Mouse (Mus musculus): ENCODE results near the gene Iqcf5. TPM values are rescaled to one million over a fixed set of nuclear protein-coding genes. Genes with fewer than 3 reads are reported as not detected.
"Not testable (repeated sequence)": the region's sequence is repeated elsewhere in the genome, so short reads cannot be mapped to it uniquely, and the experiment has no call there.

Gene Iqcf5
- polyA plus RNA-seq, 1 experiment from 2014 or later: not detected

DNA sequence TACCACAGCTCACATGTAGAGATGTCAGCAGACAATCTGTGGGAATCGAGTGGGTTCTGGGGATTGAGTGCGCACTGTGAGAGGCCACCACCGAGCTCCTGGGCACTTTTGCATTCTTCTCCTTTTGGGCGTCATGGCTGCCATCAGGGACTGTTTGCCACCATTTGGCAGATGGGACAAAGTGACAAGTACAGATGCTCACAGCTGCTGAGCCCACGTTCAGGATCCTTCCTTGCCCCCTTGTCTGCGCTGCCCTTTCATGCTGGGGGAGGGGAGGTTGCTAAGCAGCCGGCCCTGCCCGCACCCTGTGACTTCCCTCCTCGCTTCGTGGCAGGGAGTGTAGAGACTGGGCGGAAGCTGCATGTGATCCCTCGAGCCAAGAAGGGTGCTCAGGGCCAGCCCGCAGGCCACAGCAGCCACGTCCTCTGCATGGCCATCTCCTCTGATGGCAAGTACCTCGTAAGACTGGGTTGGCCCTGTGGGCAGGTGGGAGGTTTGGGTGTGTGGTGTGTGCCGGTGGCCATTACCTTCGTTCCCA lies 31.7 kb upstream of the Iqcf5 start:
- no peak for ATAC-seq (ENCODE audit: low FRiP score, low read depth)
- Histone ChIP-seq H3K4me2 (replicated peaks) (no peak overlapping the region), H3K4me1 (peaks cover 11% of the 10 kb centered on the region), H3K36me3 (peaks cover 53% of the 10 kb centered on the region), H3K4me3 (no peak overlapping the region), H3K9ac (replicated peaks) (no peak overlapping the region), H3K9me3 (no peaks in the 10 kb centered on the region), H3K27me3 (no peaks in the 10 kb centered on the region), H3K27ac (replicated peaks) (no peak overlapping the region)
- 89% methylated on average over 17 of the region's 17 CpGs for WGBS

DNA sequence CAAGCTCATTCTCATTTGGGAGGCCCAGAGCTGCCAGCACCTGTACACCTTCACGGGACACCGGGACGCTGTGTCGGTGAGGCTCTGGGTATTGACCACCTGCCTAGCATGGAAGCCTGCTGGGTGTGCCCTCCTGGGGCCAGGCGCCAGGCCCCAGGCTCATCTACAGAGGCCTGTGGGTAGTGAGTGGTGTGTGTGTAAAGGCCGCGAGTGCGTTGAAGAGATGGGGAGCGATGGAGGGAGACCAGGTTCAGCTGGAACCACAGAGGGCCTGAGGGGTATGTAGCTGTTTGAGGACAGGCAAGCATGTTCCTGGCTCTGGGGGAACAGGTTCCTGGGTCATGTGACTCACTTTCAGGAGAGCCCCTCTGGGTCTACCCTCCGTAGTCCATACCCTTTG lies 31.2 kb upstream of the Iqcf5 start:
- no peak for ATAC-seq (ENCODE audit: low FRiP score, low read depth)
- H3K4me1 ChIP-seq: peaks cover 6% of the 10 kb centered on the region
- no peak overlapping the region for H3K4me3 ChIP-seq
- peaks cover 53% of the 10 kb centered on the region for H3K36me3 ChIP-seq
- no peak overlapping the region for H3K9ac ChIP-seq (replicated peaks)
- H3K4me2 ChIP-seq (replicated peaks): no peak overlapping the region
- 93% methylated on average over 10 of the region's 10 CpGs for WGBS
- H3K9me3 ChIP-seq: no peaks in the 10 kb centered on the region
- H3K27me3 ChIP-seq: no peaks in the 10 kb centered on the region
- no peak overlapping the region for H3K27ac ChIP-seq (replicated peaks)

DNA sequence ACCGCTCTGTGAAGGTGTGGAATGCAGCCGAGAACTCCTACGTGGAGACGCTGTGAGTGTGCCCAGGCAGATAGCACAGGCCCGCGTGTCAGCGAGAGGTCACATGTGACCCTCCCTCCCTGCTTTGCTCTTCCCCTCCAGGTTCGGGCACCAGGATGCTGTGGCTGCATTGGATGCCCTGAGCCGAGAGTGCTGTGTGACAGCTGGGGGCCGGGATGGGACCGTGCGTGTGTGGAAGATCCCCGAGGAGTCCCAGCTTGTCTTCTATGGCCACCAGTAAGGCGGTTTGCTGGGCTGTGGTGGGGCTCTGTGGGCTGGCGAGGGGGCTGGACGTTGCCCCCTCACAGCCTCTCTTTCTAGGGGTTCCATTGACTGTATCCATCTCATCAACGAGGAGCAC lies 30.8 kb upstream of the Iqcf5 start:
- H3K27me3 ChIP-seq: no peaks in the 10 kb centered on the region
- H3K9ac ChIP-seq (replicated peaks): no peak overlapping the region
- H3K4me1 ChIP-seq: peaks cover 1% of the 10 kb centered on the region; the same call in 1 of the 2 replicates
- no peak overlapping the region for H3K27ac ChIP-seq (replicated peaks)
- no peak overlapping the region for H3K4me3 ChIP-seq
- no peak overlapping the region for H3K4me2 ChIP-seq (replicated peaks)
- H3K36me3 ChIP-seq: peaks cover 53% of the 10 kb centered on the region
- H3K9me3 ChIP-seq: no peaks in the 10 kb centered on the region
- 94% methylated on average over 17 of the region's 17 CpGs for WGBS
- ATAC-seq (ENCODE audit: low FRiP score, low read depth): no peak

DNA sequence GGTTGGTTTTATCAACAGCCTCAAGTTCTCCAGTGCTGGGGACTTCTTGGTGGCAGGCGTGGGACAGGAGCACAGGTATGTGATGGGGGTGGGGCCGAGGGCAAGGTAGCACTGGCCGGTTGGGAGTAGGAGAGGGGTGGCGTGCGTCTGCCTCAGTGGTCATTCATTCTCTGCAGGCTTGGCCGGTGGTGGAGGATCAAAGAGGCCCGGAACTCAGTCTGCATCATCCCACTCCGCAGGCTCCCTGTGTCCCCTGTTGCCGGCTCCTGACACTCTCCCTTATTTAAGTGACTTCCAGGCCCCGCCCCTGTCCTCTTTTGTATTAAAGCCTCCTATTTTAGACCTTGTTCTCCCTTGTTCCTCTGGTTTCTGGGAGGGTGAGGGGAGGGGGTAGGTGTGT lies 29.3 kb upstream of the Iqcf5 start:
- H3K4me1 ChIP-seq: no peaks in the 10 kb centered on the region
- no peak overlapping the region for H3K4me3 ChIP-seq
- no peak overlapping the region for H3K4me2 ChIP-seq (replicated peaks)
- no peak overlapping the region for H3K9ac ChIP-seq (replicated peaks)
- no peaks in the 10 kb centered on the region for H3K9me3 ChIP-seq
- H3K36me3 ChIP-seq: peaks cover 53% of the 10 kb centered on the region
- no peaks in the 10 kb centered on the region for H3K27me3 ChIP-seq
- 83% methylated on average over 9 of the region's 10 CpGs for WGBS
- no peak for ATAC-seq (ENCODE audit: low FRiP score, low read depth)
- H3K27ac ChIP-seq (replicated peaks): no peak overlapping the region

- H3K36me3 ChIP-seq: peaks cover 36% of the 10 kb centered on the region
- ATAC-seq (ENCODE audit: low FRiP score, low read depth); H3K9ac ChIP-seq (replicated peaks); H3K27ac ChIP-seq (replicated peaks); H3K4me2 ChIP-seq (replicated peaks); H3K4me3 ChIP-seq; H3K27me3 ChIP-seq; H3K9me3 ChIP-seq; H3K4me1 ChIP-seq: not testable (repeated sequence)
- WGBS: 87% methylated on average over 6 of the region's 6 CpGs
Measured at GRCm38 (mm10) chr9:106487602-106488001, 26.8 kb upstream of the Iqcf5 start.

DNA sequence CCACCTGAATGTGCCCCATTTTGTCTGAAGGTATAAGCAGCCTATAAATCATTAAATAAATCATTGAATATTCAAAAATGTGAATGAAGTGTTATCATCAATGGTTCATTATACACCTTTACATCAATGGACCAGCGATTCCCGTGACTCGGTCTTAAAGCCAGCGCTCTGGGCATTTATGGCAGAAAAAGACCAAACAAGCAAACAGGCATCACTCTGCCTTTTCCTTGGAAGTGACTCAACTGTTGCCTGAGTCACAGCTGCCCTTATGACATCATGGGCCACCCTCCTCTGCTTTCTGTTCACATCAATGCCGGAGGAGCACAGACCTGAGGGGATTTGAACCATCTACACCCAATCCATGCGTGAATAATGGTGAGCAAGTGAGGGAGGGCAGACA lies 14.7 kb upstream of the Iqcf5 start, which contains the start of gene Iqcf1:
Gene Iqcf1, plus strand, starts transcription at position 301 of the 400 bp plus-strand sequence.
- Histone ChIP-seq H3K4me1 (no peaks in the 10 kb centered on the region), H3K27ac (replicated peaks) (no peak within 1 kb of the TSS), H3K4me2 (replicated peaks) (no peak within 1 kb of the TSS), H3K9ac (replicated peaks) (no peak within 1 kb of the TSS), H3K36me3 (no peaks in the 10 kb centered on the region), H3K9me3 (no peaks in the 10 kb centered on the region), H3K4me3 (no peak within 1 kb of the TSS), H3K27me3 (no peaks in the 10 kb centered on the region)
- no peak for ATAC-seq (ENCODE audit: low FRiP score, low read depth)
- WGBS: 96% methylated on average over 6 of the region's 6 CpGs

DNA sequence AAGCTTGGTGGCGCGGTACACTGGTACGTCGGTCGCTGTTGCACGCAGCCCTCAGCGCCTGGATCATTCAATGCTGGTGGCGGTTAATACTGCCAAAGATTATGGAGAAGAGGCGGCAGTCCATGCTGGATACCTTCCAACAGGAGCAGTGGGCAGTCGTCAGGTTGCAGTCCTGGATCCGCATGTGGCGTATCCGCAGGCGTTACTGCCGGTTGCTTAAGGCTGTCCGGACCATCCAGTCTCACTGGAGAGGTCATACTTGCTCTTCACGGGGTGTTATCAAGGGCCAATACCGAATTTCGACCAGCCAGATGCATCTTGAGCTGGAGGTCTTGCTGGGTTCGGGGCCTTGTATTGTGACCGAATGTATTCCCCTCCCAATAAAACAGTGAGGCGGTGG lies 12.5 kb upstream of the Iqcf5 start:
- Histone ChIP-seq H3K4me1 (no peaks in the 10 kb centered on the region), H3K36me3 (no peaks in the 10 kb centered on the region), H3K4me3 (no peak overlapping the region), H3K27ac (replicated peaks) (no peak overlapping the region), H3K9ac (replicated peaks) (no peak overlapping the region), H3K9me3 (no peaks in the 10 kb centered on the region), H3K27me3 (no peaks in the 10 kb centered on the region), H3K4me2 (replicated peaks) (no peak overlapping the region)
- ATAC-seq (ENCODE audit: low FRiP score, low read depth): no peak
- 90% methylated on average over 22 of the region's 22 CpGs for WGBS

DNA sequence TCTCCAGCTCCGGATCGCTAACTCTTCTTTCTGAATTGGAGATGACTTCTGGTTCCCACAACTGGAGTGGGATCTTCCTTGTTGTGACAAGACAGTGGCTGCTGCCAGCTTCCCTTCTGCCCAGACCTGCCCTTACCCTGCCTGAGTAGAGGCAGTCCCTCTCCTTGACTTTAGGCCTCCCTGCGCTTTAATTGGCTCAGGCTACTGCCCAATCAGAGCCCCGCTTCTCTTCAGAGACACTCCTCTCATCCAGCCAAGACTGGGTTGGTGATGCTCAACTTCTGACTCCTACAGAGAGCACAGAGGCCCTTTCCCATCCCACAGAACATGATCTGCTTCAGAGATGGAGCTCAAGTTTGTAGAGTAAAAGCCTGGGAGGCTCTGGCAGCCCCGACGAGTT lies 10.1 kb upstream of the Iqcf5 start:
- no peaks in the 10 kb centered on the region for H3K36me3 ChIP-seq
- no peak for ATAC-seq (ENCODE audit: low FRiP score, low read depth)

GRCm38 (mm10) chr9:106509356-106509755 lies 5.0 kb upstream of the Iqcf5 start:
- H3K4me1 ChIP-seq: no peaks in the 10 kb centered on the region
- no peak overlapping the region for H3K9ac ChIP-seq (replicated peaks)
- no peak overlapping the region for H3K27ac ChIP-seq (replicated peaks)
- no peak overlapping the region for H3K4me2 ChIP-seq (replicated peaks)
- H3K4me3 ChIP-seq: no peak overlapping the region
- ATAC-seq (ENCODE audit: low FRiP score, low read depth): no peak
- no peaks in the 10 kb centered on the region for H3K27me3 ChIP-seq
- no peaks in the 10 kb centered on the region for H3K36me3 ChIP-seq
- 94% methylated on average over 10 of the region's 10 CpGs for WGBS
- H3K9me3 ChIP-seq: no peaks in the 10 kb centered on the region

More for the DNA sequence above, 10.1 kb upstream of the Iqcf5 start:
- Histone ChIP-seq H3K4me3 (no peak overlapping the region), H3K4me2 (replicated peaks) (no peak overlapping the region), H3K27me3 (no peaks in the 10 kb centered on the region), H3K9me3 (no peaks in the 10 kb centered on the region), H3K27ac (replicated peaks) (no peak overlapping the region), H3K9ac (replicated peaks) (no peak overlapping the region), H3K4me1 (no peaks in the 10 kb centered on the region)
- 73% methylated on average over 6 of the region's 6 CpGs for WGBS

DNA sequence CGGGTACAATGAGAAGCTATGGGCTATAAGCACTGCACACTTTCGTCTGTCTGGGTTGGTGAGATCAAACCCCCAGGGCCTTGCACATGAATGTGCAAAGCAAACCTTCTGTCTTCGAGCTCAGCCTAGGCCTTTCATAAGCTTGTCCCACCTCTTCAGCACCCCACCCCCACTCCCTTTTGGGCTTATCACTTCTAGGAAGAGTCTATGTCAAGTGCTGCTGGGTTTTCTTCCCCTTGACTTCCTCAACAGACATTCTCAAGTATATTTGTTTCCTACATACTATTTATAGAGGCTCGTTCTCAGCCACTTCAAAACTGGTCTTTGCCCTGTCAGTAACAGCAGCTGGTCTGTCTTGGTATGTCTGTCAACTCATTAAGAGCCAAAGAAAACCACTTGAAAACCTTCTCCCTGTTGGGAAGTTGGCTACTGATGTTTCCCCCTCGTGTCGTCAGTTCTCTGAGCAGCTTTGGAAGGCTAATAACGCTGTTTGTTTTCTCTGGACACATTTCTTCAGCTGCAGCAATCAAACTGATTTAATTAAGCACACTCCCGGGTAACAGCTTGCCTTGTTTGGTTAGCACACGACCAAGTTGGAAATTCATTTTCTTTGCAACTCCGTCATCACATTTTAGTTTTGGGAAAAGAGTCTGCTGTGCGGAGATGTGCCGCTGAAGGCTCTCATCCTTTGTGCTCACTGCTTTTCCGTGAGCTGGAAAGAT lies 1.5 kb upstream of the Iqcf5 start:
- H3K36me3 ChIP-seq: no peaks in the 10 kb centered on the region
- H3K9ac ChIP-seq (replicated peaks): no peak overlapping the region
- no peak overlapping the region for H3K27ac ChIP-seq (replicated peaks)
- H3K27me3 ChIP-seq: no peaks in the 10 kb centered on the region
- no peak overlapping the region for H3K4me3 ChIP-seq
- WGBS: 69% methylated on average over 13 of the region's 13 CpGs
- ATAC-seq (ENCODE audit: low FRiP score, low read depth): no peak
- no peaks in the 10 kb centered on the region for H3K9me3 ChIP-seq
- H3K4me1 ChIP-seq: no peaks in the 10 kb centered on the region
- H3K4me2 ChIP-seq (replicated peaks): no peak overlapping the region

- Histone ChIP-seq H3K4me1 (no peaks in the 10 kb centered on the region), H3K27me3 (no peaks in the 10 kb centered on the region), H3K4me2 (replicated peaks) (no peak overlapping the region), H3K4me3 (no peak overlapping the region), H3K36me3 (no peaks in the 10 kb centered on the region), H3K9ac (replicated peaks) (no peak overlapping the region), H3K27ac (replicated peaks) (no peak overlapping the region), H3K9me3 (no peaks in the 10 kb centered on the region)
- no peak for ATAC-seq (ENCODE audit: low FRiP score, low read depth)
- 80% methylated on average over 6 of the region's 6 CpGs for WGBS
Measured at GRCm38 (mm10) chr9:106513566-106513965, 807 bp upstream of the Iqcf5 start.

DNA sequence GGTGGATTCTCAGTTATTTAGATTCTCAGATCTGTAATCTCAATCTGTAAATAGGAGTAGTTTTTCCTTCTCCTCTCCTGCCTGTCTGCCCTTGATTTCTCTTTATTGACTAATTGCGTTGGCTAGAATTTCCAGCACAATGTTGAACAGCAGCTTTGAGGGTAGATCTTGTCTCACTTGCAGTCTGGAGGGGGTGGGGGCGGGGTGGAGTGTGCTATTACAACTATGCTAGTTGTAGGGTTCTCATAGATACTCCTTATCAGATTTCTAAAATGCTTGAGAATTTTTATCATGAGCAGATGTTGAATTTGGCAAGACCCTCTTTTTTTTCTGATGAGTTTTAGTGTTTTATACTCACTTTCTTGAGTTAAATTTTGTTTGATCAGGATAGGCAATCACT lies 5.1 kb downstream of the Iqcf5 start:
- 76% methylated on average over 2 of the region's 2 CpGs for WGBS
- ATAC-seq (ENCODE audit: low FRiP score, low read depth): no peak
- H3K4me2 ChIP-seq (replicated peaks): no peak overlapping the region

DNA sequence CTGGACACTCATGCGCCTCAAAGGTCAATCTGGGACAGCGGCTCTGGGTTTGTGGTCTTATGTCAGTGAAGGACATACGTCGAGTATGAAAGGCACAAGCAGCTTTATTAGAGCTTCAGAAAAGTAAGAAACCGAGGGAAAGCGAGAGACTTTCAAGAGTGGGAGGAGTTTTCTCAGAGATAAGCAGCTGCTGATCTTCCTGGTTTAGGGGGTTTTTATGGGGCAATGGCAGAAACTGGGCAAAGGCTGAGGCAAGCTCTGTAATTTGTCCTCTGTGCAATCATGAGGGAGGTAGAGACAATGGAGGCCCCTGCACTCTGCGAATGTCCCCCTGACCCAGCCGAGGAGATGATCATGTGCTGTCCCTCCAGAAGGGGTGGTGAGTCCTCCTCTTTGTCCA lies 5.5 kb downstream of the Iqcf5 start:
- Histone ChIP-seq H3K27me3 (no peaks in the 10 kb centered on the region), H3K4me1 (no peaks in the 10 kb centered on the region), H3K9me3 (no peaks in the 10 kb centered on the region), H3K9ac (replicated peaks) (no peak overlapping the region), H3K4me2 (replicated peaks) (no peak overlapping the region), H3K4me3 (no peak overlapping the region), H3K27ac (replicated peaks) (no peak overlapping the region), H3K36me3 (no peaks in the 10 kb centered on the region)
- no peak for ATAC-seq (ENCODE audit: low FRiP score, low read depth)
- WGBS: 85% methylated on average over 8 of the region's 8 CpGs

More for the DNA sequence above, 5.1 kb downstream of the Iqcf5 start:
- Histone ChIP-seq H3K9me3 (no peaks in the 10 kb centered on the region), H3K4me3 (no peak overlapping the region), H3K27ac (replicated peaks) (no peak overlapping the region), H3K36me3 (no peaks in the 10 kb centered on the region), H3K9ac (replicated peaks) (no peak overlapping the region), H3K4me1 (no peaks in the 10 kb centered on the region), H3K27me3 (no peaks in the 10 kb centered on the region)
